Mouse (Mus musculus) right cerebral cortex, postnatal 14 days (tissue): ENCODE results near the gene Ube2n.
"Not testable (repeated sequence)": the region's sequence is repeated elsewhere in the genome, so short reads cannot be mapped to it uniquely, and the experiment has no call there.

Source experiments
- DNase-seq: peaks from one replicate; pipeline ENCODE4 v3.0.0; 2022

Gene Ube2n

DNA sequence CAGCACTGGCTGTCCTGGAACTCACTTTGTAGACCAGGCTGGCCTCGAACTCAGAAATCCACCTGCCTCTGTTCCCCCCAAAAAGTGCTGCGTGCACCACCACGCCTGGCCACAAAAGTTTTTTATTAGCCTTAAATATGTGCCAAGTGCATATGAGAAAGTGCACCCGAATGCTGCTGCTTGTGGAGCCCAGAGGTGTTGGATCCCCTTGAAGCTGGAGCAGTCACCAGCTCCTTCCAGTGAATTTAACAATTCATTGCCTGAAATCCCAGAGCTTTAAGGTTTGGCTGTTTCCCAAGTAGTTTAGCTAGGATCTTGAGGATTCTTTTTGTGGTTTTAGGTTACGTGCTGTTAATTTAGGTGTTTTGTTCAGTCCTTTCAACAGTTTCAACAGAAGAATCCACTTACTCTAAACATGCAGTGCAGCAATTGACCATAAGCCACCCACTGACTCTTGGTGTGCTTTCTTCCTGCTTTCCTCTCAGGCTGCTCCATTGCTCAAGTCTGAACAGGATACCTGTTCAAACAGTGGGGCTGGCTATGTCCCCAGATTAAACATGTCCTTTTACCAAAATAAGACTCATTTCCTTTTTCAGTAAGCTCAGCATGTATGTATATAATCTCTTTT, 11.7 kb downstream of the Ube2n start:
- DNase-seq, result no peak

DNA sequence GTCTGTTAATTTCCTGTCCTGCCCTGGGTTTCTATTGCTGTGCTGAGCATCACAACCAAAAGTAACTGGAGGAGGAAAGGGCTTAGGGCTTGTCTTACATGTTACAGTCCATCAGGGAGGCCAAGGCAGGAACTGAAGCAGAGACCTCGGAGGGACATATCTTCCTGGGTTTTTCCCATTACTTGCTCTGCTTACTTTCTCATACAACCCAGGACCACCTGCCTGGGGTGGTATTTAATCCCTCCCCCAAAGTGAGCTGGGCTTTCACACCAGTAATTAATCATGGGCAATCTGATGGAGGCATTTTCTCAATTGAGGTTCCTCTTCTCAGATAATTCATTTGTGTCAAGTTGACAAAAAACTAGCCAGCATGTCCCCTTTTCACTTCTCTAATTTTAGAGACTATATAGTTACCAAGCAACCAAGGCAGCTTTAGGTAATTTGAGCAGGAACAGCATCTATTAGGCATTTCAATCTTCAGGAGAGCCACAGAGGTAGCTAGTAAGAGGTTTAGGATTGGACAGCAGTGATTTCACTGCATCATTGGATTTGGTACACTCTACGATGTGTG, 15.7 kb downstream of the Ube2n start:
- DNase-seq, result no peak

DNA sequence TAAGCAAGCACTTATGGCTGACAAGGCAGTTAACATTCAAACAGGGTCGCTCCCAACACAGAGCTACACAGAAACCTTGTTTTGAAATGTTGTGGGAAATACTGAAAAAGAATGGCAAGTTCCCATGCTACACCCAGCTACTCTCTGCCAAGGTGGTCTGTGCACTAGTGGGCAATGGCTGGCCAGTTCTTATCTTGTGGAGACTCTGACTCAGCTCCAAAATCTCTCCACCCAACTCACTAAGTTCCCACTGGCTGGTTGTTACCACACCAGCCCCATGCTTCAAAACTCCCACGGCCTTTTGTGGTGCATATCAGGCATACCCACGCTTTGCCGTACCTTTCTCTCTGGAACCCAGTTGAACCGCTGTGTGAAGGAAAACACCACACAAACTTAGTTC, 18.0 kb downstream of the Ube2n start:
- no peak for DNase-seq

DNA sequence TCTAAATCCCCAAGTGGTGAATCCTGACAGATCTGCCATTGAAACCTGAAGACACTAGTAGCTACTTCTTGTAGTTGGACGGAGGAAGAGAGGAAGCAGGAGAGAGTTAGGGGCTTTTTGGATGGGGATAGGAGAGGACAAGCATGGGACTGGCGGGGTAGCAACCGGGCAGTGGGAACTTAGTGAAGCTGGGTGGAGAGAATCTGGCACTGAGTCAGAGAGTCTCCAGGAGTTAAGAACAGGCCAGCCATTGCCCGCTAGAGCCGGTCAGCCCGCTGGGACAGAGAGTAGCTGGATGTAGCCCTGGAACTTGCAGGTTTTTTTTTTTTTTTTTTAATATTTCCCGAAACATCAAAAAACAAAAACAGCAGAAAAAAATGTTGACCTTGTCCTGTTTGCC, 18.4 kb downstream of the Ube2n start:
- no peak for DNase-seq

DNA sequence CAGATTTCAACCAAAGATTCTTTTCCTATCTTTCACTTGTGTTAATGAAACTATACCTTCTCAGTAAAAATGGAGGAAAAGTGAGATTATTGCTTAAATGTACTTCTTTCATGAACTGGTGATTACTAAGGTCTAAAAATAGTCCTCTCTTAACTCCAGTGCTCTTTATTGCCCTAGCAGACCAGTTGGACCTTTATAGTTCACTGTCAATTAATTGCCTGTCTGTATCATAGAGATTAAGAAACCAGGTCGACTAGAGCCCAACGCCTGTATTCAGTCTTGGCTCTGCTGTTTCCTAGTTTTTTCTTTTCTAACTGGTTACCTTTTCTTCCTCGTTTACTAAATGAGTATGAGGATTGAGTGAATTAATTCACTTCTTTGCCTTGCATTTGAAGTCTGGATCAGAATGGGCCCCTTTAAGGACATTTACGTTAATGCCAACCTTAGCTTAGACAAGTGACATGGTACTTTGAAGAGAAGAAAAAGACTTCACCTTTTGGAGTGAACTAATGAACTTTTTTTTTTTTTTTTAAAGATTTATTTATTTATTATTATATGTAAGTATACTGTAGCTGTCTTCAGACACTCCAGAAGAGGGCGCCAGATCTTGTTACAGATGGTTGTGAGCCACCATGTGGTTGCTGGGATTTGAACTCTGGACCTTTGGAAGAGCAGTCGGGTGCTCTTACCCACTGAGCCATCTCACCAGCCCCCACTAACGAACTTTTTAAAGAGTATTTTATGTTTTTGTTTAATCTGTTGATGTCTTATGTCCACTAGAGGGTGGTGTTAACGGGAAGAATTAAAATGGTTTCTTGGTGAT, 20.7 kb downstream of the Ube2n start:
- DNase-seq, result no peak

DNA sequence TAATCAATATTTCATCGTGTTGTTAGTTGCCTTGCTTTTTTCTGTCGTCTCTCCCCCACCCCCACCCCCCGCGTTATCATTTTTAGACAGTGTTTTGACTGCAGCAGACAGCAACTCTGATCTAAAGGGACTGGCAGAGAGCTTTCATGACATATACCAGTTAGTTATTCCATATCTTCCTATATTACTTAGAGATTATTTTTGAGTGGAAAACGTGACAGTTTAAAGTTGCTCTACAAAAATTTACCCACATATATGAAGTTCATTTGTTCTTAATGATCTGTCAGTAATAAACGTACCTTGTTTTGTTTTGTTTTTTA, 21.2 kb downstream of the Ube2n start:
- DNase-seq, result no peak

DNA sequence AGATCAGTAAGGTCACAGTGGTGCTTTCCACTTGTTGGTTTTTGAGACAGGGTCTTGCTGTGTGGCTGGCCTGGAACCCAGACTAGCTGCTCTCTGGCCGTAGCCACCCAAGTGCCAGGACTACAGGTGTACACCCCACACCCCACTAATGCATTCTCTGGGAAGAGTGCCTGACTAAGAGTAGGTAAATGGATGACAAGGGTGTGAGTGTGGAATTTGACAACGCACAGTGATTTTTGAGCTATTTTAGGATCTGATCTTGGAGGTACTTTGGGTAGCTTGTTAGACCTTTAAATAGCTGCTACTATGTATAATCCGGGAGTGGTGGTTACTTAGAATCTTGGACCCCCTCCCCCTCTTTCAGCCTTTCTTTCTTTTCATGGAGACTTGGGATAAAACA, 24.3 kb downstream of the Ube2n start:
- no peak for DNase-seq

DNA sequence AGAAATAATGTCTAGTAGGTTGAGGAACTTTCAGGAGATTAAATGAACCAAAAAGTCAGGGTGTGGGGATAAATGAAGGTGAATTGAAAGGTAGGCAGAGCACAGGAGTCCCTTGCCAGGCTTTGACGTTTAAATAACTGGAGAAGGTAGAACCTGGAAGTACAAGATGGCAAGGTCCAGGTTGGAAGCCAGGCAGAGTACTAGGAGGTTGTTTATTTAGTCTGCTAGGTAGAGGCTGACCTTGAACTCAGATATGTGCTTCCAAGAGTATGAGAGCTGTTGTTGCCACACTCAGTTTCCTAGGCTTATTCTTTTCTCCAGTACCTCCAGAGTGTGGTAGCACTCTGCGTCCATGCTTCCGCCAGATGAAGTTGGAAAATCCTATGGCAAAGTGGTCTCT, 24.9 kb downstream of the Ube2n start:
- no peak for DNase-seq

DNA sequence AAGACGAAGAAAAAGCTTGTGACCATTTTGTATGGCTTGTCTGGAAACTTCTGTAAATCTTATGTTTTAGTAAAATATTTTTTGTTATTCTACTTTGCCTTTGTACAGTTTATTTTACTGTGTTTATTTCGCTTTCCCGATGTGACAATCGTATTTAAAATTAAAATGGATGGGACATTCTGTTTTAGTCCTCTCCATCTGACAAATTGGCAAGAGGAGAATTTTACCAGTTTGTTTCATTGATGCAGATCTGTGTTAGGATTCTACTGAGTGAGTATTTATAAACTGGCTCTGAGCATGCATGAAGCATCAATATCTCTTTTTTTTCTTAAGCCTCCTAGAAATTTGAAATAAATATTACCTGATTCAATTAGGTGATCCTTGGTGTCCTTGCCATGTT, 28.0 kb downstream of the Ube2n start:
- no peak for DNase-seq

DNA sequence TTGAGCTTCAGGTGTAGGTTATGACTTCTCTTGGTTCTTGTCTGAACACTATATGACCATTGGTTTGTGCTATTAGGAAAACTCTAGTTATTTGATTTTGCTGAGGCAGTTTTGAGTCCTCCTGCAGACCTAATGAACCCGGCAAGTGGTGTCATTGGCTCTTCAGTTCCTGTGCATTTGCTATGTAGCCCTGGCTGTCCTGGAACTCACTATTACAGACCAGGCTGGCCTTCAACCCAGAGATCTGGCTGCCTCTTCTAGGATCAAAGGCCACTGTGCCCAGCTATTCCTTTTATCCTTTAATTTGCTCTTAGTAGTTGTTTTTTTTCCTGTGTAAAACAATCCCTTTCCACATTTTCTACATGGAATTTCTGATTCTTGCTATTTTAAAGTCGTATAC, 28.4 kb downstream of the Ube2n start:
- DNase-seq, result no peak

DNA sequence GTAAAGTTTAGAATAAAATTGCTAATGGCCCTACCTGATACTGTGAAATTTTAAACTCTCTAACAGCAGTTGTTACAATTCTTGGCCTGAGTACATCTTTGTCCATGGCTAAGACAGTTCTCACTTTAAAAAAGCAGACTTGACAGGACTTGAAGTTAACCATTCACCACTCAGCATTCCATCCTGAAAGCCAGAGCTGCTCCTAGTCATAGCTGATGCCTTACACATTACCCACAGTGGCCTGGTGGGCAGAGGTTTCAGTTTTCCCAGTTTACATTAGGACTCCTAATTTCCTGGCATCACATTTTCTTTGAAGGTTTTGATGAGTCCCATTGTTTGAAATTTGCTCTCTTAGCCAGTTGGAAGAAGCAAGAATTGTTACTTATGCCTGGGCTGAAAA, 29.1 kb downstream of the Ube2n start:
- DNase-seq, result no peak

DNA sequence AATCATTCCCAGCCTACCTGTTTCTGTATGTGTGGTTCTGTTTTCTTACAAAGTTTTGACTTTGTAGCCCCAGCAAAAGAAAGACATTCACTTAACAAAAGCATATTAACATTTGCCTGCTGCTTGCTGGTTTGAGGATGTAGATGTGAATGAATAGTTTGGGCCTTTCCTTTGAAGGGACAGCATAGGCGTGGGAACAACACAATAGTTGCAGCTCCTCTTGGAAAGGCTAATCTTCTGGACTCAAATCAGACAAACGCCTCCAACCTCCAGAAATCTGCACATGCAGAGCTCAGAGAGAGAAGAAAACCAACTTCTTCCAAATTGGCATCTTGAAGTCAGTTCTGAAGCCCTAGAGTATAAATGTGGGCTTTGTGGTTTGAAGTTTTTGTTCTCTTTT, 29.7 kb downstream of the Ube2n start:
- DNase-seq, result no peak

DNA sequence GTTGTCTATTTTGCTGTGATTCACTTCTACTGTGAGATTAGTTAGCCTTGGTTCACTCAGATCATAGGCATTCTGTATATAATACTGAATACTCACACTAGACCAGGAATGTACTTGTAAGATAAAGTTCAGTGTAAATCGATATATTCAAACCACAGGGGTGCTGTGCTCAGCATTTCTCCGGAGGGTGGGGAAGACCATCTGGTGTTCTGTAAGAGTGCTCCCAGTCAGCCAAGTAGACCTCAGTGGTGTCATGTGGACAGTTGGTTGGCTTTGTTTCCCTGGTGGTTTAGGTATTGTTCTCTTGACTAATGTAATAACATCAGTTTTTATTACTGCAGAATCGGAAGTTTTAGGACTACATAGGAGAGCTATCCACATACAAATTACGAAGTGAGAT, 30.1 kb downstream of the Ube2n start:
- DNase-seq, result no peak

DNA sequence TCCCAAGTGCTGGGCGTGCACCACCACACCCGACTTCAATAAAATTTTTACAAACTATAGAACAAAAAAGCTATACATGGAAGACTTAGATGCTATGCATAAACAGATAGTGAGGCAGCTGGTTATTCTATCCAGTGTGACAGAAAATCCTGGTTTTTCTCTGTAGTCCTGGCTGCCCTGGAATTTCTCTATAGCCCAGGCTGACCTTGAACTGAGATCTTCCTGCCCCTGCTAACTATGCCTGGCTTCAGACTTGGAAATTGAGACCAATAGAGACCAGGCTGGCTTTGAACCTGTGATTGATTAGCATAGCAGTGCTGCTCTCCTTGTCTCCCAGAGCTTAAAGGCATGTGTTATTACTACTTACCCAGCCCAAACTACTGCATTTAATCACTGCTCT, 31.2 kb downstream of the Ube2n start:
- no peak for DNase-seq

DNA sequence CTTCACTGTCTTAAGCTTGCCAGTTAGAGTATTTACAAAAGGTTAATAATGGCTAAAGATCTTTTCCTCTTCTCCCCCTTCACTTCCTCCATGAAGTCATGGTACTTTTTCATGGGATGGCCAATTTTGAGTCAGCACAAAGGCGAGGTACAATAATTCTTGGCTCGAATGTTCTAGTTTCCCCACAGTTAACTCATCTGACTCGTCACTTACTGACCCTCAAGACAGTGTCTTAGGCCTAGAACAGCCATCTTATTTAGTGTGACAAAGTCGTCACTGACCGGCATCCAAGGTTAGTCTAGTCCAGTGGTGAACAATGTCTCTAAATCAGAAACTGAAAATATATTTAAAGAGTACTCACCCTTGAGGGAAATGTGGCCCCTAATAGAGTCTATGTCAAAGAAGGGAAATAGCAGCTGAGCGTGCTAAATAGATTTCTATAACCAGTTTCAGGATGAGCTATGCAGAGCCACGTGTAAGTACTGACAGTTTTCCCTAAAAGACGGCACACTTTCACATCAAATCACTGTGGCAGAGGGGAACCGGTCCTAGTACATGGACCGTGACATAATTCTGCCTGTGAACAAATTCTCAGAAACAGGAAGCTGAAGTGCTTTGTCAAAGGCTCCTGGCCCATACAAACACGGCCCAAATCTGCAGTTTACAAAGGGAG, 33.3 kb downstream of the Ube2n start:
- no peak for DNase-seq

DNA sequence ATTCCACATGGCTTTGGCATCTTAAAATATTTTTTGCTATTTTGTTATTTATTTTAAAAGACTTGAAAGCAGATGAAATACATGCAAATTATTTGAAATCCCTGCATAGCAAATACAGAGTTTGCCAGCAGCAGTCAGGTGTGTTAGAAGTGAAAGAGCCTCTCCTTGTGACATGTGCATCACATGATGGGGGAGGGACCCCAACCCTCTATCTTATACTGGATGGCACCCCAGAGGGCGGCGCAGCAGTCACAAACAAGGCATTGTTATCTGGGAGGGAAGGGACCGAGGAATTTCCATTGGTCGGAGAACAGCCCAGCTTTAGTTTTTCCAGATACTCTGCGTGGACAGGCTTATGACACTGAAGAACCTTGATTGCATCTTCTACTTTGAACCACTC, 34.1 kb downstream of the Ube2n start:
- not testable (repeated sequence) for DNase-seq

DNA sequence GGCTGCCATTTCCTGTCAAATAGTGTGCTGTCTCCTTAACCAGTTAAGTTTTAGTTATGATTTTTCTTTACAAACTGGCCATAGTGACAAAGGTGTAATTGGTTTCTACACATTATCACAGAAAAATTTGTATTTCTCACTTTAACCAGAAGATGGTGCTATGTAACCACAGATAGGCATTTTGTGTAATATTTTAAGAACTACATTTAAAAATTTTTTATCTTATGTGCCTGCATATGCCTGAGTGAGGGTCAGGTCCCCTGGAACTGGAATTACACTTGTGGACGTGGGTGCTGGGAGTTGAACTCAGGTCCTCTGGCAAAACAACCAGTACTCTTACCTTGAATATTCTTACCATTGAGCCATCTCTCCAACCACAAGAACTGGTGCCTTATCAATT, 35.6 kb downstream of the Ube2n start:
- no peak for DNase-seq

DNA sequence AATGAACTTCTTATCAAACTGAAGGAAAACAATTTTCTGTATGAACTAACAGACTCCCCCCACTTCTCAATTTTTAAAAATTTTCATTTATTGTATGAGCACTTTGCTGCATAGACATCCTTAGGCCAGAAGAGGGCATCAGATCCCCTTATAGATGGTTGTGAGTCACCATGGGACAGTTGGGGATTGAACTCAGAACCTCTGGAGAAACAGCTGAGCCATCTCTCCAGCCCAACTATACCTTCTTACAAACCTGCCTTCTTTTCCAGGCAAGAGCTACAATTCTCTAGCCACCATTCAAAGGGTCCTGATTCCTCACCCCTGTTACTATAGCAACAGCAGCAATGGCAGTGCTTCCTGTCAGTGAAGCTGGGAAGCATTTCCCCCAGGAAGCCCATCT, 36.8 kb downstream of the Ube2n start:
- DNase-seq, result no peak

DNA sequence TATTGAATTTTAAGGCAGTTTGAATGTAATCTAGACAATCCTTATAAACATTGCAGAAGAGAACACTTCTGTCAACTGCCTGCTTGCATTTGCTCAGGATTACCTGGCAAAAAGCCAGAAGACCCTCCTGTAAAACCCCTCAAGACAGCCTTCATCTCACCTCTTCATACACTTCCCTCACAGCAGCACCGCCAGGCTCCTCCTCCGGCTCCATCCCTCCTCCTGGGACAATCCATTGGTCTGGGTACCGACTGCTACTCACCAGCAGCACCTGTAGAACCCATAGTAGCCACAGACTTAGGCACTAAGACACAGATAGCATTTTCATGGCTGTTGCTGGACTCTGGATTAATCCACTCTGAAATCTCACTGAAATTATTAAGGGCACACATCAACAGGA, 37.4 kb downstream of the Ube2n start:
- no peak for DNase-seq

DNA sequence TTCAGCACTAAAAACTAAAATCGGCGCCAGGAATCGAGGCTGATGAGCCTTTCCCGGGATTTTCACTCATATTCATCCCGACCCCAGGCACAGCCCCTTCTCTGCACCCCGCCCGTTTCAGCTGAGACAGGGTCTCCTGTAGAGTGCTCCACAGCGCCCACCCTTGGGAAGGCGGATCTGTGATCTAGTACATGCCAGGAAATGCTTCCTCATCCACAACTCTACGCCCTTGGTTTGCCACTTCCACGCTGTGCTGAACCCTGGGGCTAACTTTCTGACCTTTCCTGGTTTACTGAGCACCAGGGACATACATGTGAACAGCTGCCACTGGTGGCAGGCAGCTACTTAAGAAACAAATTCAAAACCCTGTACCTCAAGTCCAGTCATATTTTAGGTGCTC, 40.9 kb downstream of the Ube2n start:
- no peak for DNase-seq

DNA sequence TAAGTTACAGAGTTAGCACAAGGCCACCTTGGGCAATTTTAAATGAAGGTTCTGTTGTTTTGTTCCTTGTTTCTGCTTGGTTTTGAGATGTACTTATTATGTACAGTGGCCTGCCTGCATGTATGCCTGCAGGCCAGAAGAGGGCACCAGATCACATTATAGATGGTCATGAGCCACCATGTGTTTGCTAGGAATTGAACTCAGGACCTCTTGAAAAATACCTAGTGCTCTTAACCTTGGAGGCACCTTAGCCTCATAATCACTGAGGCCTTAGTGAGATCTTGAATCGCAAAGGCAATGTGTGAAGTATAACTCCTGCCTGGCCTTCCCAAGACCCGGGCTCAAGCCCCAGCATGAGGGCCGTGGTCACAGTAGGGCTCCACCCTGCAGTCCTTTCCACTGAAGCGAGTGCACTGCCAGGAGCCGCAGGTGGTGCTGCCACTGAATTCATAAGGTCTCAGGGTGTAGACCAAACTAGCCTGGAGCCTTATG, 42.4 kb downstream of the Ube2n start:
- no peak for DNase-seq

DNA sequence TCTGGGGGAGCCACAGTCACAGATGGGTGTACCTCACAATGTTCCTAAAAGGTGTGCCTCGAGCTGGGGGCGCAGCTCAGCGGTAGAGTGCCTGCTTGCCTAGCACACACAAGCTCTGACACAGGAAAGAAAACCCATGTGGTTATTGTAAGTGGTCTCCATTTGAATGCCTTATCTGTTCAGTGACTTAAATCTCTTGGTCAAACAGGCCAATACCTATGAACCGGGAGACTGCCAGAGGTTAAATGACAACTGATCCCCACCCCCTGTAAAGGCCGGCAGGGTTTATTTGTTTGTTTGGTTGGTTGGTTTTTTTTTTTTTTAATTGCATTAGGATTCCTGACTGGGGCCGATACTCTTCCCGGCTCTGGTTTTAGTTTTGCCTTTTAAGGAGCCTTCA, 44.5 kb downstream of the Ube2n start:
- DNase-seq, result no peak

DNA sequence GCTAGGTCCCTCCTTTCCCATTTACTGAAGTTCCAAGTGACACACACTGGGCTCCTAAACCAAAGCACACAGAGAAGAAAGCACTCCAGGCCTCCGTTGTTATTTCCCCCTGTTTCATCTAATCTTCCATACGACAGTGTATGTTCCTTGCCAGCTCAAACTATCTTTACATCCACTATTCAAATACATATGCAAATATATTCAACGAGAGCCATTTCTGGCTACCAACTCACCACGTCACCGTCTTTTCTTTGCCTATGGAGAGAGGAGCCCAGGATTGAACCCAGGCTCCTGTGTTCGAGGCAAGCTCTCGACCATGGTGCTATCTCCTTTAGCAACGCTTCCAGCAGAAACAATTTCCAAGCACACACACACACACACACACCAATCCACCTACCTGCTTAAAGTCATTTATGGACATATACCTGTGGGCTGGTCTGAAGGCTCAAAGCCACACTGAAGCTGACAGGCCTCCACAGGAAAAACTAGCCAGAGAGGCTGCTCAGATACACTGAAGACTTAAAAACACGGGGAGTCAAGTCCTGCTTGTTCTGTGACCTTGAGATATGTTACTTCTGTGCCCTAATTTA, 45.5 kb downstream of the Ube2n start:
- no peak for DNase-seq

DNA sequence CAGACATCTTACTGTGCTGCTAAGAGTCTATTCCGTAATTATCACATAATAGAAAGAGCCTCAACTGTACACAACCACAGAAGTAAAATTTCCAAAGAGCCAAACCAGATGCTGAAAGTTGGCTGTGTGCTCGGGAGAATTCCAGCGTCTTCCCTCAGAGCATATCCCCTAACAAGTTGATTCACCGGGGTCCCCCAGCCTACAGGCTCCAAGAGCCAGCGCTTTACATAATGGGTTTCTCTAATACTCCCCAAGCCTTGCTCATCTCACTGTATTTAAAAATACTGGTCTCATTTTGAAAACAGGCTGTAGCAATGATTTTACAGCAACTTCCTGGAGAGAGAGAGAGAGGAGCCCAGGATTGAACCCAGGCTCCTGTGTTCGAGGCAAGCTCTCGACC, 46.7 kb downstream of the Ube2n start:
- no peak for DNase-seq
